10 mouse cellular contexts compared by ENCODE assay signal in the genomic region with DNA sequence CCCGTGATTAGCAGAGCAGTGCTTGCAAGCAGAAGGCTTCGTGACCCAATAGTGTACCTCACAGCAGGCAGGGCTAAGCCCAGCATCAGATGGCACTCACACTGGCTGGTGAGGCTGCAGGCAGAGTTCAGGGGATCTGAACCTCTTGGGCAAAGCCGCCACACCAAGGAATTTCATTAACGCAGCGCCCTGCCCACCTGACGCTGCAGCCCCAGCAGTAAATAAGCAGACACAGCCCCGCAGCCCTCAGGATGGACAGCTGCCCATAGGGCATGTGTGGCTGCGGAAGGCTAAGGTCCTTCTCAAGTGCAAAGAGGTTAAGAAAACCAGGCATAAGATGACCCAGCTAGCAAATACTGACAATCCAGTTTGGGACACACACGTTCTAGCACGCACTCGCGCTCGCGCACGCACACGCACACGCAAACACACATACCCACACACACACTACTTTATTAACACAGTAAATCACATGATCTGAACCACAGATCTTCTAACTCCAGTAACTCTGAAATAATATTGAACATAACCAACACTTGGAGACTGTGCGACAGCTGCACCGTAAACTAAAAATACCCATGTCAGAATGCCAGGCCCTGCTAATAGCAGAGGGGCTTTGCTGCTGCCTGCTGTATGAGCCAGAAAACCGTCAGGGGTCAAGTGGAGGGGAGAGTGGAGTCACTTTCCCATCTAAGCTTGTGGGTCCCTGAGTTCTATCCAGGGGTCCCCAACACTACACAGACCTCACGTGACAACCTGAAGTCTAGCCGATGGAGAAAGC. TPM values are rescaled to one million over a fixed set of nuclear protein-coding genes. Genes with fewer than 3 reads are reported as not detected.
DNase-seq lines count a peak whose midpoint lies in the region; ATAC-seq and TF ChIP-seq lines count a peak whose summit lies in the region.
"Had no signal": no experiment of that assay in that cellular context is flagged by ENCODE, and none has a peak within 500 bp of the region (broad histone marks: within the 10 kb centered on the region; RNA-seq: fewer than 3 reads in every experiment).

No protein-coding gene starts in this region.

- peak overlapping the region; percentile 87 for H3K27ac ChIP-seq in heart, embryonic 15.5 days
- H3K27ac ChIP-seq in testis, adult 2 months (ENCODE audit: control insufficient read depth, insufficient read depth, low read depth, low read length) = 0 out of 2 replicates have a peak overlapping the region, but pooled peaks have one; percentile 19
- peak overlapping the region; percentile 61 for H3K27ac ChIP-seq in limb, embryonic 13.5 days
- H3K27ac ChIP-seq in intestine, embryonic 15.5 days = no peak overlapping the region
- H3K27ac ChIP-seq: macrophage had no signal

- TF ChIP-seq POLR2A in testis, adult 2 months (IDR thresholded peaks at IDR 0.05; ENCODE audit: control insufficient read depth, low read depth, low read length) = no peak

- H3K9ac ChIP-seq in heart, embryonic 15.5 days = no peak overlapping the region
- H3K9ac ChIP-seq in limb, embryonic 13.5 days = no peak overlapping the region; the same call in 1 of the 2 replicates
- no peak overlapping the region for H3K9ac ChIP-seq in intestine, embryonic 15.5 days

- no peaks in the 10 kb centered on the region for H3K36me3 ChIP-seq in heart, embryonic 15.5 days
- H3K36me3 ChIP-seq in testis, adult 2 months (ENCODE audit: control insufficient read depth, insufficient read depth, low read length) = no peaks in the 10 kb centered on the region
- H3K36me3 ChIP-seq in limb, embryonic 13.5 days = no peaks in the 10 kb centered on the region
- no peaks in the 10 kb centered on the region for H3K36me3 ChIP-seq in intestine, embryonic 15.5 days

- peak overlapping the region; percentile 41 for H3K4me2 ChIP-seq in heart, embryonic 15.5 days
- peak overlapping the region; percentile 38 for H3K4me2 ChIP-seq in limb, embryonic 13.5 days (replicated peaks)
- H3K4me2 ChIP-seq in intestine, embryonic 15.5 days (replicated peaks) = no peak overlapping the region

- DNase-seq in heart, postnatal 25 days (ENCODE audit: low spot score) = no peak
- no peak for DNase-seq in testis, postnatal 10 days (ENCODE audit: low spot score)
- no peak for DNase-seq in frontal cortex, postnatal 10 days (ENCODE audit: low spot score in 2 of 2)
- no peak for DNase-seq in B cell, adult 2 months

- H3K4me3 ChIP-seq in heart, embryonic 15.5 days = no peak overlapping the region
- no peak overlapping the region for H3K4me3 ChIP-seq in testis, adult 2 months (ENCODE audit: control insufficient read depth, low read depth, low read length)
- H3K4me3 ChIP-seq in limb, embryonic 13.5 days = no peak overlapping the region
- H3K4me3 ChIP-seq in intestine, embryonic 15.5 days (replicated peaks) = no peak overlapping the region

- no peak for TF ChIP-seq CTCF in testis, adult 2 months (IDR thresholded peaks at IDR 0.05; ENCODE audit: control insufficient read depth, insufficient read depth, insufficient replicate concordance, low read depth, low read length)

- peaks cover 16% of the 10 kb centered on the region for H3K4me1 ChIP-seq in heart, embryonic 15.5 days (replicated peaks)
- no peaks in the 10 kb centered on the region; the same call in 1 of the 2 replicates for H3K4me1 ChIP-seq in testis, adult 2 months (ENCODE audit: control insufficient read depth, insufficient read depth, low read length)
- peaks cover 24% of the 10 kb centered on the region for H3K4me1 ChIP-seq in limb, embryonic 13.5 days
- peaks cover 3% of the 10 kb centered on the region; the same call in 1 of the 2 replicates for H3K4me1 ChIP-seq in intestine, embryonic 15.5 days (replicated peaks)

- 53% methylated on average over 22 of the region's 22 CpGs for WGBS in heart, embryonic 15.5 days
- 60% methylated on average over 22 of the region's 22 CpGs for WGBS in limb, embryonic 13.5 days
- 69% methylated on average over 22 of the region's 22 CpGs for WGBS in intestine, embryonic 15.5 days

- ATAC-seq in heart, embryonic 15.5 days (replicated peaks; ENCODE audit: insufficient number of reproducible peaks, insufficient read depth, low FRiP score, low read depth) = no peak; the same call in 1 of the 2 replicates
- ATAC-seq in limb, embryonic 13.5 days (ENCODE audit: low FRiP score, low read depth) = peak; percentile 43
- ATAC-seq in intestine, embryonic 15.5 days = no peak
- ATAC-seq: intestine, postnatal 0 days had no signal

- intact Hi-C loops in heart, postnatal 25 days (cut with DNase I) = no loop called here

- H3K9me3 ChIP-seq in heart, embryonic 15.5 days (replicated peaks) = no peaks in the 10 kb centered on the region
- H3K9me3 ChIP-seq in limb, embryonic 13.5 days = peaks cover 5% of the 10 kb centered on the region; the same call in 1 of the 2 replicates
- H3K9me3 ChIP-seq in intestine, embryonic 15.5 days = no peaks in the 10 kb centered on the region

- no peaks in the 10 kb centered on the region for H3K27me3 ChIP-seq in heart, embryonic 15.5 days
- H3K27me3 ChIP-seq in testis, adult 2 months (ENCODE audit: control insufficient read depth, insufficient read depth, low read length) = no peaks in the 10 kb centered on the region
- H3K27me3 ChIP-seq in limb, embryonic 13.5 days = no peaks in the 10 kb centered on the region
- H3K27me3 ChIP-seq in intestine, embryonic 15.5 days (replicated peaks) = no peaks in the 10 kb centered on the region

RNA-seq across cellular contexts. Expression of a gene that starts 30.5 kb away (rescaled TPM):
- polyA plus RNA-seq in heart, embryonic 15.5 days (2015; fragmentation: Nextera tagmentation; extraction: Ambion mirVana) = 1.6 and 2.0 TPM in 2 replicates
- 1 to 10 TPM; 6.2 to 7.1 TPM for total RNA-seq in heart, postnatal 25 days (2021)
- polyA plus RNA-seq in testis, adult 2 months (2012; rRNA removed) = 7.5 and 7.8 TPM in 2 replicates
- polyA plus RNA-seq in limb, embryonic 13.5 days (2015; fragmentation: Nextera tagmentation; extraction: Ambion mirVana) = 1.4 and 1.6 TPM in 2 replicates
- polyA plus RNA-seq in intestine, embryonic 15.5 days (2015; fragmentation: Nextera tagmentation; extraction: Ambion mirVana) = 0.50 and 0.76 TPM in 2 replicates

RNA-seq across cellular contexts. Expression of a gene that starts 53.4 kb away (rescaled TPM):
- polyA plus RNA-seq in heart, embryonic 15.5 days (2015; fragmentation: Nextera tagmentation; extraction: Ambion mirVana) = 155 and 163 TPM in 2 replicates
- 10 to 100 TPM; 95.9 to 99.0 TPM for total RNA-seq in heart, postnatal 25 days (2021)
- polyA plus RNA-seq in testis, adult 2 months (2012; rRNA removed) = 13.8 and 14.2 TPM in 2 replicates
- 146 and 148 TPM in 2 replicates for polyA plus RNA-seq in limb, embryonic 13.5 days (2015; fragmentation: Nextera tagmentation; extraction: Ambion mirVana)
- polyA plus RNA-seq in intestine, embryonic 15.5 days (2015; fragmentation: Nextera tagmentation; extraction: Ambion mirVana) = 184 and 190 TPM in 2 replicates
